Mouse (Mus musculus) megakaryocyte progenitor cell, adult 5-6 weeks (primary cell): ENCODE results near the gene Shank3. TPM values are rescaled to one million over a fixed set of nuclear protein-coding genes. Genes with fewer than 3 reads are reported as not detected.
A peak's percentile ranks its signal among the peaks of the same experiment; 100 is the strongest.

ENCODE experiments used
- ATAC-seq: replicated peaks from 2 replicates; pipeline ENCODE4 v1.8.0; 2016; ENCODE audit warnings: mild to moderate bottlenecking, moderate TSS enrichment, inconsistent platforms; ENCODE audit not compliant: poor library complexity
- total RNA-seq, 2 experiments: library from RNA; stranded (forward) in 1 of 2; stranded (reverse) in 1 of 2; fragments of 157-497, 149-512 nt in 1 of 2; fragments of 200-1000 nt in 1 of 2; gene quantifications; 2 replicates each; pipeline versions ENCODE4 v1.2.3 to v1.2.4; 2015 to 2017

Gene Shank3
- total RNA-seq, 2 experiments from 2014 or later = 1.3 to 4.2 TPM

- ATAC-seq = peak; percentile 67
Measured at GRCm38 (mm10) chr15:89555591-89555990, 56.2 kb downstream of the Shank3 start.

GRCm38 (mm10) chr15:89556401-89557178 lies 57.2 kb downstream of the Shank3 start:
- no peak for ATAC-seq

- ATAC-seq = no peak
Measured at GRCm38 (mm10) chr15:89557179-89557995, 58.0 kb downstream of the Shank3 start.

GRCm38 (mm10) chr15:89557996-89558390 lies 58.6 kb downstream of the Shank3 start:
- ATAC-seq = no peak

GRCm38 (mm10) chr15:89559202-89559731 lies 59.8 kb downstream of the Shank3 start:
- peak; percentile 27; the same call in 1 of the 2 replicates for ATAC-seq

GRCm38 (mm10) chr15:89568114-89568513 lies 68.7 kb downstream of the Shank3 start, which contains the start of gene Acr:
Gene Acr (plus strand): TSS chr15:89568326.
- no peak for ATAC-seq

GRCm38 (mm10) chr15:89572147-89572546 lies 72.7 kb downstream of the Shank3 start:
- ATAC-seq = peak; percentile 55

- no peak for ATAC-seq
Measured at GRCm38 (mm10) chr15:89582494-89582893, 83.1 kb downstream of the Shank3 start.

GRCm38 (mm10) chr15:89585101-89585500 lies 85.7 kb downstream of the Shank3 start:
- peak; percentile 43 for ATAC-seq

GRCm38 (mm10) chr15:89585631-89586030 lies 86.2 kb downstream of the Shank3 start:
- ATAC-seq = no peak

GRCm38 (mm10) chr15:89589146-89589545 lies 89.7 kb downstream of the Shank3 start:
- ATAC-seq = no peak

GRCm38 (mm10) chr15:89591317-89591716 lies 91.9 kb downstream of the Shank3 start:
- peak; percentile 12 for ATAC-seq

GRCm38 (mm10) chr15:89591723-89592455 lies 92.5 kb downstream of the Shank3 start, which contains the start of gene Rabl2:
Gene Rabl2 (minus strand): TSS chr15:89591923.
- ATAC-seq = peak; percentile 97

- ATAC-seq = no peak
Measured at GRCm38 (mm10) chr15:89592548-89592947, 93.1 kb downstream of the Shank3 start.

GRCm38 (mm10) chr15:89605822-89606570 lies 106.6 kb downstream of the Shank3 start:
- peak; percentile 63 for ATAC-seq

GRCm38 (mm10) chr15:89607480-89607879 lies 108.1 kb downstream of the Shank3 start:
- ATAC-seq = peak; percentile 41; the same call in 1 of the 2 replicates

GRCm38 (mm10) chr15:89607888-89608287 lies 108.5 kb downstream of the Shank3 start:
- ATAC-seq = peak; percentile 80
